In genomic region chr4:117390850-117391795, GRCm38 (mm10) we compare ENCODE assay signal across 9 mouse cellular contexts.
DNase-seq lines count a peak whose midpoint lies in the region; ATAC-seq lines count a peak whose summit lies in the region.
"Had no signal": no experiment of that assay in that cellular context is flagged by ENCODE, and none has a peak within 500 bp of the region (broad histone marks: within the 10 kb centered on the region; RNA-seq: fewer than 3 reads in every experiment).

No protein-coding gene starts in this region.

- H3K27me3 ChIP-seq in kidney, embryonic 16.5 days (ENCODE audit: insufficient read depth, low read length): peaks cover 26% of the 10 kb centered on the region
- H3K27me3 ChIP-seq in embryonic facial prominence, embryonic 12.5 days: peaks cover 8% of the 10 kb centered on the region; the same call in 1 of the 2 replicates
- H3K27me3 ChIP-seq in hindbrain, embryonic 14.5 days (ENCODE audit: control insufficient read depth, insufficient read depth, low read length): peaks cover 81% of the 10 kb centered on the region
- peaks cover 62% of the 10 kb centered on the region for H3K27me3 ChIP-seq in midbrain, embryonic 14.5 days (ENCODE audit: control insufficient read depth, insufficient read depth, low read length)

- H3K27ac ChIP-seq in kidney, embryonic 16.5 days (ENCODE audit: low read length): no peak overlapping the region
- H3K27ac ChIP-seq in embryonic facial prominence, embryonic 12.5 days: 0 out of 2 replicates have a peak overlapping the region, but pooled peaks have one; percentile 17
- H3K27ac ChIP-seq in hindbrain, embryonic 14.5 days: peak overlapping the region; percentile 57; the same call in 1 of the 2 replicates
- peak overlapping the region; percentile 45; the same call in 1 of the 2 replicates for H3K27ac ChIP-seq in midbrain, embryonic 14.5 days (replicated peaks; ENCODE audit: low read depth, low read length)

- no peaks in the 10 kb centered on the region for H3K9me3 ChIP-seq in kidney, embryonic 16.5 days (ENCODE audit: low read length)
- H3K9me3 ChIP-seq in embryonic facial prominence, embryonic 12.5 days: no peaks in the 10 kb centered on the region
- no peaks in the 10 kb centered on the region for H3K9me3 ChIP-seq in hindbrain, embryonic 14.5 days (ENCODE audit: control insufficient read depth, low read length)
- no peaks in the 10 kb centered on the region for H3K9me3 ChIP-seq in midbrain, embryonic 14.5 days (ENCODE audit: control insufficient read depth, low read length)

- intact Hi-C loops in gastrocnemius, postnatal 36 days (cut with DNase I): no loop called here

- 28% methylated on average over 22 of the region's 22 CpGs for WGBS in kidney, embryonic 16.5 days
- 26% methylated on average over 22 of the region's 22 CpGs for WGBS in embryonic facial prominence, embryonic 12.5 days
- WGBS in hindbrain, embryonic 14.5 days: 28% methylated on average over 22 of the region's 22 CpGs
- WGBS in midbrain, embryonic 14.5 days: 24% methylated on average over 22 of the region's 22 CpGs

- H3K36me3 ChIP-seq in kidney, embryonic 16.5 days (ENCODE audit: insufficient read depth, low read length): no peaks in the 10 kb centered on the region
- no peaks in the 10 kb centered on the region for H3K36me3 ChIP-seq in embryonic facial prominence, embryonic 12.5 days
- H3K36me3 ChIP-seq in hindbrain, embryonic 14.5 days (replicated peaks; ENCODE audit: control insufficient read depth, insufficient read depth): no peaks in the 10 kb centered on the region
- no peaks in the 10 kb centered on the region for H3K36me3 ChIP-seq in midbrain, embryonic 14.5 days (ENCODE audit: control insufficient read depth, insufficient read depth, low read length)

- H3K4me3 ChIP-seq in kidney, embryonic 16.5 days (ENCODE audit: low read length): peak overlapping the region; percentile 12; the same call in 1 of the 2 replicates
- no peak overlapping the region for H3K4me3 ChIP-seq in embryonic facial prominence, embryonic 12.5 days
- H3K4me3 ChIP-seq in hindbrain, embryonic 14.5 days (replicated peaks; ENCODE audit: low read length): no peak overlapping the region
- H3K4me3 ChIP-seq in midbrain, embryonic 14.5 days (replicated peaks; ENCODE audit: low read depth, low read length): no peak overlapping the region

- H3K4me2 ChIP-seq in kidney, embryonic 16.5 days (replicated peaks; ENCODE audit: low read depth, low read length): peak overlapping the region; percentile 46
- peak overlapping the region; percentile 36 for H3K4me2 ChIP-seq in embryonic facial prominence, embryonic 12.5 days (replicated peaks)
- peak overlapping the region; percentile 23 for H3K4me2 ChIP-seq in hindbrain, embryonic 14.5 days (replicated peaks)
- H3K4me2 ChIP-seq in midbrain, embryonic 14.5 days (ENCODE audit: low read length): peak overlapping the region; percentile 24

- H3K9ac ChIP-seq in kidney, embryonic 16.5 days (replicated peaks; ENCODE audit: low read length): no peak overlapping the region
- peak overlapping the region; percentile 7; the same call in 1 of the 2 replicates for H3K9ac ChIP-seq in embryonic facial prominence, embryonic 12.5 days
- no peak overlapping the region for H3K9ac ChIP-seq in hindbrain, embryonic 14.5 days
- no peak overlapping the region for H3K9ac ChIP-seq in midbrain, embryonic 14.5 days (replicated peaks; ENCODE audit: low read length)

- no peak for ATAC-seq in kidney, embryonic 16.5 days (ENCODE audit: low FRiP score, low TSS enrichment)
- no peak for ATAC-seq in embryonic facial prominence, embryonic 12.5 days (ENCODE audit: insufficient number of reproducible peaks, insufficient read depth, low FRiP score, low TSS enrichment)
- ATAC-seq in hindbrain, embryonic 14.5 days (ENCODE audit: low FRiP score): no peak
- no peak for ATAC-seq in midbrain, embryonic 14.5 days (ENCODE audit: low FRiP score, low TSS enrichment)

- peaks cover 10% of the 10 kb centered on the region for H3K4me1 ChIP-seq in kidney, embryonic 16.5 days (ENCODE audit: insufficient read depth, low read length)
- H3K4me1 ChIP-seq in embryonic facial prominence, embryonic 12.5 days: peaks cover 24% of the 10 kb centered on the region
- H3K4me1 ChIP-seq in hindbrain, embryonic 14.5 days (replicated peaks; ENCODE audit: control insufficient read depth, insufficient read depth, low read length): peaks cover 11% of the 10 kb centered on the region
- H3K4me1 ChIP-seq in midbrain, embryonic 14.5 days (ENCODE audit: control insufficient read depth, insufficient read depth, low read length): peaks cover 21% of the 10 kb centered on the region

- DNase-seq in kidney, postnatal 14 days: no peak
- peak; percentile 33 for DNase-seq in hindbrain, embryonic 14.5 days (ENCODE audit: low spot score)
- peak; percentile 68 for DNase-seq in midbrain, embryonic 14.5 days
- DNase-seq in embryo, embryonic 11 days: no peak
- no peak for DNase-seq in left cerebral cortex, adult 18-20 months (ENCODE audit: low spot score in 2 of 2)
- DNase-seq in gastrocnemius, postnatal 36 days: no peak
- DNase-seq: lung, postnatal 36 days had no signal

Comparison
In these comparisons a context has a peak if more than half of its experiments do, and no peak if none do; other contexts are left out.
1. DNase-seq: peak in hindbrain, embryonic 14.5 days (single experiment) and midbrain, embryonic 14.5 days (single experiment); none in kidney, postnatal 14 days (single experiment), embryo, embryonic 11 days (single experiment), left cerebral cortex, adult 18-20 months (0 of 2) and gastrocnemius, postnatal 36 days (0 of 2).
2. Peak in every context shown above with its lines, with median percentiles within 50 percentile points of each other: H3K4me2 ChIP-seq.